Mouse (Mus musculus) stomach, postnatal 0 days (tissue): ENCODE results near the gene Tspan18. TPM values are rescaled to one million over a fixed set of nuclear protein-coding genes. Genes with fewer than 3 reads are reported as not detected.

ENCODE experiments used
- ATAC-seq: fragments of 200-750 bp; cut with Nextera tagmentation; 2 replicates; pipeline ENCODE4 v1.8.0; 2017; ENCODE audit not compliant: low FRiP score, low TSS enrichment
- DNase-seq: peaks from one replicate; pipeline ENCODE4 v3.0.0-alpha.2; 2016; ENCODE audit warnings: low spot score
- H3K27ac ChIP-seq: fragments of 300-500 bp; sonication (generic); replicated peaks from 2 replicates; pipeline ENCODE4 v1.5.1; 2014; ENCODE audit warnings: mild to moderate bottlenecking, control low read depth
- H3K27me3 ChIP-seq: fragments of 300-500 bp; sonication (generic); 2 replicates; pipeline ENCODE4 v1.6.1; 2014; ENCODE audit warnings: low read length; ENCODE audit not compliant: control insufficient read depth, insufficient read depth
- H3K36me3 ChIP-seq: fragments of 300-500 bp; sonication (generic); 2 replicates; pipeline ENCODE4 v1.6.1; 2014; ENCODE audit warnings: low read length, mixed read lengths; ENCODE audit not compliant: control insufficient read depth, insufficient read depth
- H3K4me1 ChIP-seq: fragments of 300-500 bp; sonication (generic); replicated peaks from 2 replicates; pipeline ENCODE4 v1.6.1; 2014; ENCODE audit warnings: antibody characterized with exemption; ENCODE audit not compliant: control insufficient read depth, insufficient read depth
- H3K4me2 ChIP-seq: fragments of 300-500 bp; sonication (generic); replicated peaks from 2 replicates; pipeline ENCODE4 v1.6.1; 2014; ENCODE audit warnings: low read depth, mild to moderate bottlenecking, control low read depth, moderate library complexity
- H3K4me3 ChIP-seq: fragments of 300-500 bp; sonication (generic); 2 replicates; pipeline ENCODE4 v1.5.1; 2014; ENCODE audit warnings: low read depth, low read length, control low read depth
- H3K9ac ChIP-seq: fragments of 300-500 bp; sonication (generic); 2 replicates; pipeline ENCODE4 v1.6.1; 2014; ENCODE audit warnings: mild to moderate bottlenecking, low read length, control low read depth, mixed read lengths
- H3K9me3 ChIP-seq: fragments of 300-500 bp; sonication (generic); 2 replicates; pipeline ENCODE4 v1.6.1; 2016; ENCODE audit warnings: low read length; ENCODE audit not compliant: control insufficient read depth
- CTCF ChIP-seq: IDR thresholded peaks from 2 replicates; pipeline ENCODE4 v1.5.1; 2016; ENCODE audit warnings: antibody characterized with exemption, low read depth, mild to moderate bottlenecking, moderate library complexity
- EP300 ChIP-seq: optimal IDR thresholded peaks from 2 replicates; pipeline ENCODE3; 2016; ENCODE audit warnings: antibody characterized with exemption
- WGBS: fragments of 180-500 bp; shearing (Covaris S2); extraction: QIAGEN DNeasy Blood & Tissue Kit; methylation state at CpG from one replicate; pipeline ENCODE4 v1.1.7; 2014; 5-methylcytosine and 5-hydroxymethylcytosine counted together
- polyA plus RNA-seq: library from polyadenylated mRNA; unstranded; fragments of >200 nt; fragmentation: Nextera tagmentation; extraction: Ambion mirVana; gene quantifications from 2 replicates; pipeline ENCODE4 v1.2.1, GENCODE M21; 2015

Gene Tspan18
- polyA plus RNA-seq, 1 experiment from 2014 or later: 8.7 TPM

DNA sequence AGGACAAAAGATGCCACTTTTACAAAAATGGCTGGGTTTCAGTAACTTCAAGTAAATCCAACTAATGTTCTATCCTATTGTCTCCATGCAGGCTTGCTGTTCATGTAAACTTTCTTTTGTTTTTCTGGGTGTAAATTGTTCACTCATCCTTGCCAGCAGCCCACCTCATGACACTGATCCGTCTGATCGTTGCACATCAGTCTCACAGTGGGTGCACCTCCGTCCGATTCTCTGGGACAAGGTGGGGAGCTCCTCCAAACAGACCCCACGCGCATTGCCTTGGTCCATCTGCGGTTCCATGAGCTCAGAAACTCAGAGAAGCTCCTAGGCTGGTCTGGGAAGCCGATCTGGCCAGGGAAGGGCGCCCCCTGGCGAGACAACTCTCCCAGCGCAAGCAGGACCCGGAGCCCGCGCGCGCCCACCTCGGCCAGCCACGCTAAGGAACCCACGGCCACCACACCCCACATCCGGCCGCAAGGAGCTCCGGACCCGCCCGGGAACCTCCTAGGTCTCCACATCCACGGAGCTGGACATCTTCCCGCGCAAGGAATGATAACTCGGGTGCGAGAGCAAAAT is 976 bp downstream of the Tspan18 start:
- no peaks in the 10 kb centered on the region for H3K4me1 ChIP-seq
- WGBS: 2% methylated on average over 29 of the region's 29 CpGs
- no peaks in the 10 kb centered on the region for H3K27me3 ChIP-seq
- peak; percentile 83 for DNase-seq
- H3K27ac ChIP-seq: peak overlapping the region; percentile 81
- H3K9ac ChIP-seq: peak overlapping the region; percentile 67
- no peak for TF ChIP-seq EP300
- peak; percentile 89 for TF ChIP-seq CTCF
- H3K4me3 ChIP-seq: peak overlapping the region; percentile 69
- no peaks in the 10 kb centered on the region; the same call in 1 of the 2 replicates for H3K36me3 ChIP-seq
- peak overlapping the region; percentile 99 for H3K4me2 ChIP-seq
- no peaks in the 10 kb centered on the region for H3K9me3 ChIP-seq
- peak; percentile 71 for ATAC-seq

DNA sequence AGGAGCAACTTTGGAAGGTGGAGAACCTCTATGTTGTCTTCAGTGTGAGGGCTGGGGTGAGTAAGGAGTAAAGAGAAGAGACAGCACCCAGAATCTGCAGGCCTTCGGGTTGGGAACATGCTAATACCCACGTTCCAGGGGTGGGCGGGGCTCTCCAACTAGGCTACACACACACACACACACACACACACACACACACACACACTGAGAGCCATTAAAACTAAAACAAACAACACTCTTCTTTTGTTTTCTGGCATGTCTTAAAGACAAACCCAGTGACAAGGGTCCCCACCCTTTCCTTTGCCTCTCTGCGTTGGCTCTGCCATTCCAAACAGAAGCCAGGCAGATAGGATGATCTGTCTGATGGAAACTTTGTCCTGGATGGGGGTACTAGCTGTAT is 2.0 kb downstream of the Tspan18 start:
- no peaks in the 10 kb centered on the region; the same call in 1 of the 2 replicates for H3K36me3 ChIP-seq
- no peak for TF ChIP-seq EP300
- no peak for TF ChIP-seq CTCF
- H3K27ac ChIP-seq: no peak overlapping the region
- peak overlapping the region; percentile 69 for H3K4me3 ChIP-seq
- no peaks in the 10 kb centered on the region for H3K9me3 ChIP-seq
- ATAC-seq: no peak
- H3K9ac ChIP-seq: no peak overlapping the region
- 36% methylated on average over 3 of the region's 4 CpGs for whole genome bisulfite sequencing
- H3K4me2 ChIP-seq: peak overlapping the region; percentile 99
- H3K4me1 ChIP-seq: no peaks in the 10 kb centered on the region; the same call in 1 of the 2 replicates
- no peak for DNase-seq
- H3K27me3 ChIP-seq: no peaks in the 10 kb centered on the region

DNA sequence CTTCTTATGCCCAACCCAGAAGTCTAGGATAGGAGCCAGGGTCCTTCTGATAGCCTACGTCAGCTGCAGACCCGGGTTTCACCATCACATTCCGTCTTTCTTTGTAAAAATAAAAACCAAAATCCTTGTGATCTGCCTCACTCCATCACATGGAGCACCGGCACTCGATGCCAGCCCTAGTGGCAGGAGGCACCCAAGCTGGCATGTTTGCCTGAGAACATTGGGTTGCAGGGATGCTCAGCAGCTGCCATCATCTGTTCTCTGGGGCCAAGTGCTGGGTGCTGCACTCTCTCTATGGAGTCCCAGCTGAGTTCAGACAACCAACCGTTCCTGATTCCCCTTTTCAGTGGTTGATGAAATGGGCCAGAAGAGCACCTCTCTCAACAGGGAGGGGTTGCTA is 3.2 kb downstream of the Tspan18 start:
- TF ChIP-seq CTCF: no peak
- Histone ChIP-seq H3K4me1 (no peaks in the 10 kb centered on the region; the same call in 1 of the 2 replicates), H3K36me3 (no peaks in the 10 kb centered on the region; the same call in 1 of the 2 replicates), H3K27me3 (no peaks in the 10 kb centered on the region), H3K4me2 (no peak overlapping the region), H3K9ac (no peak overlapping the region), H3K9me3 (no peaks in the 10 kb centered on the region), H3K4me3 (no peak overlapping the region), H3K27ac (no peak overlapping the region)
- ATAC-seq: no peak
- DNase-seq: no peak
- whole genome bisulfite sequencing: 80% methylated on average over 6 of the region's 6 CpGs

DNA sequence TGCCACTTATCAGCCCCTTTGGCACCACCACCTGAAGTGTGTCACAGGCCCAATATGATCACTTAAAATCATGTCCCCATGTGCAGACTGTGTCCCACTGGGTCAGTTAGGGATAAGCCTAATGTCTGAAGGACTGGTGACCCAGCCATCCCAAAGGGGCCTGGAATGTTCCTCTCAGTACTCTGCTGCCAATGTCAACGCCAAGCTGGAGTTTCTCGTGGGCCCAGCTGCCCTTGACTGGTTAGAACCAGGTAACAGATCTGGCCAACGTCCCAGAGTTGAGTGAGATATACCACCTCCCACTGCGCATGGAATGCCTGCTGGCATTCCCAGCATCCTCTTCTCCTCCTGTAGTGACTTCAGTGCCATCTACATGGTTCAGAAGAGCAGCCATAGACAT is 5.2 kb downstream of the Tspan18 start:
- H3K27ac ChIP-seq: no peak overlapping the region
- 61% methylated on average over 4 of the region's 4 CpGs for WGBS

DNA sequence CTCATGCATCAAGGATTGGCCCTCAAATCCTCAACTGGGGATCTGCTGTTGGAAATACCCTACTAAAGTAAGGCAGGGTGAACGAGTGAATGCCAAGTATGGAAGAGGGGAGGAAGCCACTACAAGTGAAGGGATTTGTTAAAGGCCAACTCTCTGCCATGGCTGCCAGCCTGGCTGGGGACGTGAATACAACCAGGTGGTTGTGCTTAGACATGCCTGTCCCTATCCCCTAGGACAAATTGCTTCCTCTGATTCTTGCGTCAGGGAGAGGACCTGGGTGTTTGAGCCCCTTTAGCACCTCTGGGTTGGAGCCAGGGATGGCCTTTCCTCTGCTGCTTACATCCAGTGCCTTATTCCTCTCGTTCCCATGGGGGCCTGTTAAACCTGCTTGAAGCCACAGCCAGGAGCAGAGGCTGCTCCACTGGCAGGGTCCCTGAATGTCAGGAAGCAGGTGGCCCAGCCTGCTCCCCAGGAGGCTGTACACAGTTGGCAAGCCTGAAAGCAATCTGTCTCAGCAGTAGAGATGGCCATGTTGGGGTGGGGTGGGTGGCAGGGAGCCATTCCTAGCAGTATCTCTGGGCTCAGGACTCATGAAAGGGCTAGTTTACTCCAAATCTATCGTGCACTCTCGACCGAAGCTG is 6.3 kb downstream of the Tspan18 start:
- no peaks in the 10 kb centered on the region for H3K9me3 ChIP-seq
- H3K27ac ChIP-seq: 0 out of 2 replicates have a peak overlapping the region, but pooled peaks have one; percentile 4
- DNase-seq: no peak

More for the DNA sequence above, 5.2 kb downstream of the Tspan18 start:
- H3K9ac ChIP-seq: no peak overlapping the region
- H3K4me3 ChIP-seq: no peak overlapping the region
- TF ChIP-seq CTCF: no peak
- no peak for TF ChIP-seq EP300
- H3K4me1 ChIP-seq: no peaks in the 10 kb centered on the region; the same call in 1 of the 2 replicates
- H3K4me2 ChIP-seq: no peak overlapping the region
- DNase-seq: no peak
- no peaks in the 10 kb centered on the region for H3K9me3 ChIP-seq
- no peak for ATAC-seq
- no peaks in the 10 kb centered on the region for H3K27me3 ChIP-seq
- H3K36me3 ChIP-seq: no peaks in the 10 kb centered on the region; the same call in 1 of the 2 replicates

DNA sequence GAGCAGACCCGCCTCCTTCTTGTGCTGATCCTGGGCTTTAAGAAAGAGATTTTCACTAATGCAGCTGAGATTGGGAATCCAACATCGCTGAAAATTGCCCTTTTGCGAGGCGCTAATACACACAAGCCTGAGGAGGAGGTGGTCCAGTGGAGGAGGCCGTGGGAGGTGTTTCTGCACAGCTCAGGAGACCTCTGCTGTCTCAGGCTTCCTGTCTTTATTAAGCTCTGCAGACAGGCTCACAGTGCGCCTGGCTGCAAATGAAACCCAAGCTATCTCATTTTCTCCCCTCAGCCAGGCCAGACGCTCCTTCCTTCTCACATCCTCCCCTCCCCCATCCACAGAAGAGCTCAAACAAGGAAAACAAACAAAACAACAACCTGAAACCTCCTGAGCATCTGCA is 9.6 kb downstream of the Tspan18 start:
- H3K4me3 ChIP-seq: no peak overlapping the region
- no peak overlapping the region for H3K27ac ChIP-seq
- H3K9me3 ChIP-seq: no peaks in the 10 kb centered on the region
- no peaks in the 10 kb centered on the region for H3K36me3 ChIP-seq
- WGBS: 37% methylated on average over 7 of the region's 7 CpGs
- TF ChIP-seq CTCF (no peak), EP300 (no peak)
- peaks cover under 1% of the 10 kb centered on the region; the same call in 1 of the 2 replicates for H3K4me1 ChIP-seq
- ATAC-seq: no peak
- DNase-seq: no peak
- H3K9ac ChIP-seq: no peak overlapping the region
- no peaks in the 10 kb centered on the region for H3K27me3 ChIP-seq
- no peak overlapping the region for H3K4me2 ChIP-seq

More for the DNA sequence above, 6.3 kb downstream of the Tspan18 start:
- no peak overlapping the region for H3K9ac ChIP-seq
- no peak for ATAC-seq
- no peaks in the 10 kb centered on the region; the same call in 1 of the 2 replicates for H3K36me3 ChIP-seq
- H3K4me1 ChIP-seq: no peaks in the 10 kb centered on the region; the same call in 1 of the 2 replicates
- H3K27me3 ChIP-seq: no peaks in the 10 kb centered on the region
- WGBS: 63% methylated on average over 7 of the region's 7 CpGs
- no peak overlapping the region for H3K4me3 ChIP-seq
- TF ChIP-seq CTCF: no peak
- TF ChIP-seq EP300: no peak
- H3K4me2 ChIP-seq: no peak overlapping the region
